Mouse (Mus musculus): ENCODE measurements around the gene Lamb1.

DNA sequence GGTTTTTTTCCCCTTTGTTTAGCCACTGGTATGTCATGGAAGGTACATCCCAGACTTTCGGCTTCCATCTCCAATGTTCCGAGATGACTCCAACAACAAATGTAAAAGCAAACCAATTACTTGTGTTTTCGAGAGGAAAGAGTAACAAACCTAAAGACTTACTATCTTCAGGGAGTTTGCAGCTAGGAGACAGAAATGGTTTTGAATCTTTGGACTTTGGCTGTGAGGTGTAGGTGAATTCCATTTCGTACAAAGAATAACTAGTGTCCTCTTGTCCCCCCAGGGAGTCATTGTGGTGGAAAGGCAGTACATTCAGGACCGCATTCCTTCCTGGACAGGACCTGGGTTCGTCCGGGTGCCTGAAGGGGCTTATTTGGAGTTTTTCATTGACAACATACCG is 33.5 kb downstream of the Lamb1 start:
- TF ChIP-seq CTCF (conservative IDR thresholded peaks at IDR 0.05; ENCODE audit: low read length) (no peak), NANOG (IDR thresholded peaks at IDR 0.05; ENCODE audit: borderline replicate concordance, low read length) (no peak), POU5F1 (IDR thresholded peaks at IDR 0.05; ENCODE audit: borderline replicate concordance, low read length) (no peak)

Measured in E14TG2a.4 (cell line).